Mouse (Mus musculus) neural tube, embryonic 12.5 days (tissue): ENCODE data around the gene Gm49601. TPM values are rescaled to one million over a fixed set of nuclear protein-coding genes. Genes with fewer than 3 reads are reported as not detected.

Experiments used
- ATAC-seq: fragments of 200-750 bp; cut with Nextera tagmentation; 2 replicates; pipeline ENCODE4 v1.8.0; 2017; ENCODE audit warnings: low read depth, mild to moderate bottlenecking, moderate TSS enrichment, moderate library complexity; ENCODE audit not compliant: low FRiP score
- H3K27ac ChIP-seq: fragments of 300-500 bp; sonication (generic); 2 replicates; pipeline ENCODE4 v1.5.1; 2016
- H3K27me3 ChIP-seq: fragments of 300-500 bp; sonication (generic); replicated peaks from 2 replicates; pipeline ENCODE4 v1.6.1; 2016; ENCODE audit warnings: mild to moderate bottlenecking
- H3K36me3 ChIP-seq: fragments of 300-500 bp; sonication (generic); 2 replicates; pipeline ENCODE4 v1.6.1; 2016; ENCODE audit warnings: mild to moderate bottlenecking
- H3K4me1 ChIP-seq: fragments of 300-500 bp; sonication (generic); 2 replicates; pipeline ENCODE4 v1.6.1; 2016
- H3K4me2 ChIP-seq: fragments of 300-500 bp; sonication (generic); replicated peaks from 2 replicates; pipeline ENCODE4 v1.6.1; 2016; ENCODE audit warnings: mild to moderate bottlenecking
- H3K4me3 ChIP-seq: fragments of 300-500 bp; sonication (generic); 2 replicates; pipeline ENCODE4 v1.5.1; 2016
- H3K9ac ChIP-seq: fragments of 300-500 bp; sonication (generic); 2 replicates; pipeline ENCODE4 v1.6.1; 2016; ENCODE audit warnings: mild to moderate bottlenecking
- H3K9me3 ChIP-seq: fragments of 300-500 bp; sonication (generic); 2 replicates; pipeline ENCODE4 v1.6.1; 2016; ENCODE audit warnings: mild to moderate bottlenecking
- WGBS: fragments of 180-500 bp; shearing (Covaris S2); methylation state at CpG from one replicate; pipeline ENCODE4 v1.1.7; 2016; 5-methylcytosine and 5-hydroxymethylcytosine counted together
- polyA plus RNA-seq: library from polyadenylated mRNA; unstranded; fragments of >200 nt; fragmentation: Nextera tagmentation; extraction: Ambion mirVana; gene quantifications from 2 replicates; pipeline ENCODE4 v1.2.1, GENCODE M21; 2016

Gm49601 gene
- polyA plus RNA-seq: 11.8 and 12.1 TPM in 2 replicates

DNA sequence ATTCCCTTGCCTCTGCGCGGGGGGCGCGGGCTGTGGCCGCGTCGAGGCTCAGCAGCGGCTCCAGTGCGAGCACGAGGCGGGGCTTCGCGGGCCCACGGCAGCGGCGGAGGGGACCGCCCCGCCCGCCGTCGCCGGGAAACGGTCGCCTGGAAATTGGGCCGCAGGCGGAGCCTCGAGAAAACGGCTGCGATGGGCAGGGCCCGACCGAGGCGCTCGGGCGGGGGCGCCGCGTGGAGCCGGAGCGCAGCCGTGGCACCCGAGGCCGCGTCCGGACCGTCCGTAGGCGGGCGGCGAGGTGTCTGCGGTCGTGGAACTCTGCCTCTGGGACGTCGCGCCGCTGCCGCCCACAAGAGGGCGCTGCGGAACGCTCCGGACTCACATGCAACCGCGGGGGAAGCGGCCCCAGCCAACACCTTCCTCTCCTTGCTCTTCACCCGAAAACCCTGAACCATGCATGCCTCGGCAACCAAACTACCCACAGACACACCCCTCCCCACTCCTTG lies at the start of gene Gm49601:
Gene Gm49601, minus strand, starts transcription at position 52 of the 503 bp plus-strand sequence.
- Histone ChIP-seq H3K4me3 (peak within 1 kb of the TSS; percentile 47), H3K9ac (peak within 1 kb of the TSS; percentile 67), H3K27me3 (peaks cover 61% of the 10 kb centered on the region), H3K27ac (no peak within 1 kb of the TSS), H3K9me3 (no peaks in the 10 kb centered on the region), H3K4me2 (peak within 1 kb of the TSS; percentile 93), H3K36me3 (peaks cover 34% of the 10 kb centered on the region), H3K4me1 (peaks cover 41% of the 10 kb centered on the region)
- peak; percentile 11; the same call in 1 of the 2 replicates for ATAC-seq
- WGBS: under 1% methylated on average over 63 of the region's 65 CpGs

DNA sequence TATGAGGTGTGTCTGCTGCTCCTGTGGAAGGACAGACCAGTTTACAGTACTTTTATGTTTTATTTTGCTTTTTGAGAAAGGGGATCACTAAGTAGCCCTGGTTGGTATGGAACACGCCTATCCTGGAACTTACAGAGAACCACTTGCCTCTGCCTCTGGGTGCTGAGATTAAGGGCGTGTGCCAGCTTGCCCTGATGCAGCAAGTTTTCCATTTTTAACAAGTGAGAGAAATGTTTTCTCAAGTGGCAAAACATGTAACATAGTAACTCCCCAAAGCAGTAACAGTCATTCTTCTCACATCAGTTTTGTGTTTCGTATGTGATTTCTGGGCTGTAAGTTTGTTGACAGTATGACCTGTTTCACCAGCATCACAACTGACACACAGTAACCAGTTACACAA lies 46.8 kb upstream of the Gm49601 start:
- H3K27me3 ChIP-seq: no peaks in the 10 kb centered on the region
- H3K36me3 ChIP-seq: no peaks in the 10 kb centered on the region
- H3K9me3 ChIP-seq: no peaks in the 10 kb centered on the region
- H3K9ac ChIP-seq: no peak overlapping the region
- H3K27ac ChIP-seq: no peak overlapping the region
- no peak for ATAC-seq
- 83% methylated on average over 3 of the region's 3 CpGs for WGBS
- no peak overlapping the region for H3K4me2 ChIP-seq
- H3K4me3 ChIP-seq: no peak overlapping the region
- no peaks in the 10 kb centered on the region for H3K4me1 ChIP-seq

DNA sequence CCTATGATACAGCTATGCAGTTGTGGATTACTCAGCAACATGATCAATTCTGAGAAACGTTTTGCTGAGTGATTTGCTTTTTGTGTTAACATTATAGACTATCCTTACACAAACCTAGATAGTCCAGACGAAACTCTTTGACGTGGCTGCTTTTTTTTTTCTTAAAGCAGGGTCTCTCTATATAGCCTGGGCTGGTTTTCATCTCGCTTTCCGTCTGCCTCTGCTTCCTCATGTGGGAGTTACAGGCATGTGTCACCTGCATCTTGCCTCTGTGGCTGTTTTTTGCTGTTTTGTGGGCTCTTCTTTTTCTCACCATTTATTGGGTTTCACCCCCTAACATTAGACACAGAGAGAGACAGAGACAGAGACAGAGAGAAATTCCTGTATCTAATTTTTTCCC lies 45.8 kb upstream of the Gm49601 start:
- Histone ChIP-seq H3K4me1 (no peaks in the 10 kb centered on the region), H3K27ac (no peak overlapping the region), H3K9ac (no peak overlapping the region), H3K4me2 (no peak overlapping the region), H3K4me3 (no peak overlapping the region), H3K9me3 (no peaks in the 10 kb centered on the region), H3K27me3 (no peaks in the 10 kb centered on the region), H3K36me3 (no peaks in the 10 kb centered on the region)
- 76% methylated on average over 5 of the region's 5 CpGs for WGBS
- ATAC-seq: no peak

DNA sequence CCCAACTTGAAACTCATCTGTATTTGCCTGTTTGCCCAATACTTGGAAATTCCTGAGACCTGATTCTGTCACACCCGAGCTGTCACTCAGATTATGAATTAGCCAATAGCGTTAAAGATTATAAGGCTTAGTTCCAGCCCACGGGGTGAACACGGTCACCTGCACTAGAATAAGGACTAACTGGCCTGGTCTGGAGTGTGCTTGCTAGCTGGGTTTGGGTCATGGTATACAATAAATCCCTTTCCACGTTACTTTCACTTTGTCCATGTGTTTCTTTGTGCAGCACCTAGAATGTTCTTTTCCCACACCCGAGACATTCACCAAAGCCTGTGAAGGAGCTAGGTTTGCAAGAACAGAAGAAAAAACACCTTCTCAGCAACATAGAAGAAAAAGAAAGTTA lies 43.7 kb upstream of the Gm49601 start:
- no peak for ATAC-seq
- H3K4me1 ChIP-seq: no peaks in the 10 kb centered on the region
- H3K36me3 ChIP-seq: no peaks in the 10 kb centered on the region
- no peak overlapping the region for H3K4me3 ChIP-seq
- H3K27ac ChIP-seq: no peak overlapping the region
- H3K9me3 ChIP-seq: no peaks in the 10 kb centered on the region
- H3K9ac ChIP-seq: no peak overlapping the region
- WGBS: 76% methylated on average over 6 of the region's 6 CpGs
- H3K4me2 ChIP-seq: no peak overlapping the region
- H3K27me3 ChIP-seq: no peaks in the 10 kb centered on the region

DNA sequence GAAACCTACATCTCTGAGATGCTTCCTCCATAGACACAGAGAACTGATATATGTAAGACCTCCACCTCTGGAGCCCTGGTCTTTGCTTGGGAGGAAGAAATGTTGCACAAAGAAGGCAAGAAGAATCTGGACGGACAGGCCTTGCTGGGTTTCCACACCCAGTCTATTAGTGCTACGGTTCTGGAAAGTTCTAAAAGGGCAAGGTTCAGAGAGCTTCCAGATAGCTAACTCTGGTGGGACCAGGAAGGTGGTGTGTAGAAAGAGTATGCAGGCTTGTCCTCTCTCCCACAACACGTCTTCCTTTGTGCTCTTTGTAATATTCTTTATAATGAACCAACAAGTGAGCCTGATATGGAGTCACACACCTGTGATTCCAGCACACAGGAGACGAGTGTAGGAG lies 32.4 kb upstream of the Gm49601 start:
- no peak overlapping the region for H3K4me2 ChIP-seq
- H3K9ac ChIP-seq: no peak overlapping the region
- H3K9me3 ChIP-seq: no peaks in the 10 kb centered on the region
- no peak overlapping the region for H3K4me3 ChIP-seq
- no peak for ATAC-seq
- no peaks in the 10 kb centered on the region for H3K36me3 ChIP-seq
- no peak overlapping the region for H3K27ac ChIP-seq
- 83% methylated on average over 4 of the region's 4 CpGs for WGBS
- H3K27me3 ChIP-seq: no peaks in the 10 kb centered on the region
- H3K4me1 ChIP-seq: 0 out of 2 replicates have a peak, but pooled peaks cover 5% of the 10 kb centered on the region

DNA sequence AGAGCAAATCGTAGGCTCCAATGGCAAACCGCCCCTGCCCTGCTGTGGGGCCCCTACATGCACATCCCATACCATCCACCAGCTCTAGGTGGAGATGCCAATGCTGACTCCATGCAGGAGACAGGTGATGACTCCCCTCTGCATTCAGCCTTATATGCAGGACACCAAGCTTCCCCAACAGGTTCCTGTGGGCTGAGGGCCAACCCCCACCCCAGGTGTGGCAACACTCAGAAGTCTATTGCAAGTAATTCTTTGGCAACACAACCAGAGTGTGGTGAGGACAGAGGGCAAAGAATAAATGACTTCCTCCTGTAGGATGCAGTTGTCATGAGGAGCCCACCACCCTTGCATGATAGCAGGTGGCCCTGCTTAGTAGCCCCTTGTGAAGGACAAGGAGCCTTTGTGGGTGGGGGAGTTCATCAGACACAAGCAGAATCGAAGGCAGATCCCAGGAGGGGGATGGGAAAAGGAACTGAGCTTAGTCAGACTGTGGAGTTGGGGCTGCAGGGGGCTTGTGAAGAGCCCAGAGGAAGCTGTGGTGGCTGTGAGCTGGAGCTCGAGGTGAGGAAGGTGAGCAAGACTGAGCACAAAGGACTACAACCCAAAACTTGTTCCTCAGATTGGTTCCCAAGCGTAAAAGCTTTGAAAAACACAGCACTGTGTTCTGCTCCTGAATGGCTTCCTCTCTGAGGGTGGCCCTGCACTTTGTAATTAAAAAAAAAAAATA lies 29.3 kb upstream of the Gm49601 start:
- no peak for ATAC-seq
- Histone ChIP-seq H3K9me3 (no peaks in the 10 kb centered on the region), H3K36me3 (no peaks in the 10 kb centered on the region), H3K27ac (no peak overlapping the region), H3K27me3 (no peaks in the 10 kb centered on the region), H3K4me3 (no peak overlapping the region), H3K4me2 (no peak overlapping the region), H3K4me1 (0 out of 2 replicates have a peak, but pooled peaks cover 5% of the 10 kb centered on the region), H3K9ac (no peak overlapping the region)
- WGBS: 61% methylated on average over 5 of the region's 5 CpGs

DNA sequence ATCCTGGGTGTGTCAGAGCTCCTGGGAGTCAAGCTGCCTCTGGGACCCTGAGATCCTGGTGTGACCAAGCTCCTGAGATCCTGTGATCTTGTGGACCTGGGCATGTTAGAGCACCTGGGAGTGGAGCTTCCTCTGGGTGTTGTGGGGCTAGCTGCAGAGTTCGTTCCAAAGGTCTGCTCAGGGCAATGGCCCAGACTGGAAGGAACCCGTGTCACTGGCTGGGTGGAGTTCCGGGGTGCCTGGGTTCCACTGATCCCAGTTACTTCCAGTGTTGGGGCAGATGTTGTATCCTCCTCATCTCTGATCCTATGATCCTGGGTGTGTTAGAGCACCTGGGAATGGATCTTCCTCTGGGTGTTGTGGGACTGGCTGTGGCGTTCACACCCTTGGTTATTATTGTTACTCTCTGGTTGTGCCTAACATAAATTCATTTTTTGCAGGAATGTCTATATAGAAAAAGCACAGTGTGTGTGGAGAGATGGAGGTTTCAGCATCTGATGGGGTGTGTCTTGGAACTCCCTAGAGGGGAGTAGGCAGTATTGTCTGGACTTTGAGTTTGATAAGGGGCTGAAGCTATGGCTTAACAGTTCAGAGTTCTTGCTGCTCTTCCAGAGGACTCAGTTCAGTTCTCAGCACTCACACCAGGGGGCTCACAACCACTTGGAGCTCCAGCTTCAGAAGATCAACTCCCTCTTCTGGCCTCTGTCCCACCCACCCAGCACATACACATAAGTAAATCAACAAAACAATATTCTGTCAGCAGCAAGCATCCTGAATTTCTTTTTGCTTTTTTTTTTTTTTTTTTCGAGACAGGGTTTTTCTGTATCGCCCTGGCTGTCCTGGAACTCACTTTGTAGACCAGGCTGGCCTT lies 27.3 kb upstream of the Gm49601 start:
- no peak overlapping the region for H3K4me2 ChIP-seq
- no peak overlapping the region for H3K27ac ChIP-seq
- H3K36me3 ChIP-seq: no peaks in the 10 kb centered on the region
- 0 out of 2 replicates have a peak, but pooled peaks cover 5% of the 10 kb centered on the region for H3K4me1 ChIP-seq
- no peaks in the 10 kb centered on the region for H3K27me3 ChIP-seq
- H3K9me3 ChIP-seq: no peaks in the 10 kb centered on the region
- H3K9ac ChIP-seq: no peak overlapping the region
- WGBS: 89% methylated on average over 6 of the region's 6 CpGs
- H3K4me3 ChIP-seq: no peak overlapping the region
- ATAC-seq: no peak

DNA sequence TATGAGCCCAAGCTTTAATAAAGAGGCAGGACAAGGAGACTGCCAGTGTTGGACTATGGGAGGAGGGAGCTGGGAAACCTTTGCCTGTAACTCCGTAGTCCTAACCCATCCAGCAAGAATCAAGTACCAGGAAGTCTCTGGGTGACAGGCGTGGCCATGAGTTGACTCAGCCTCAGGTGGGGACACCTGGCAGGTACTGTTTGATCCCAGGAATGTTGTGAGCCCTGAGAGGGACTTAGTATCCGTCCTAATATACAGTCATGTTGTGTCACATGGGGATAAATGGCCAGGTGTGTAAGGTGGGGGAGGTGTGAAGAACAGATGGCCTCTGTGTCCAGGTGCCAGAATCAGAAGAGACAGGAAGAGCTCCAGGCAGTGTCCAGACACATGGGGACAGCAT lies 22.9 kb upstream of the Gm49601 start:
- Histone ChIP-seq H3K4me2 (no peak overlapping the region), H3K9me3 (no peaks in the 10 kb centered on the region), H3K36me3 (no peaks in the 10 kb centered on the region), H3K27ac (no peak overlapping the region), H3K4me3 (no peak overlapping the region), H3K9ac (no peak overlapping the region), H3K27me3 (no peaks in the 10 kb centered on the region), H3K4me1 (no peaks in the 10 kb centered on the region)
- WGBS: 74% methylated on average over 3 of the region's 3 CpGs
- ATAC-seq: no peak

DNA sequence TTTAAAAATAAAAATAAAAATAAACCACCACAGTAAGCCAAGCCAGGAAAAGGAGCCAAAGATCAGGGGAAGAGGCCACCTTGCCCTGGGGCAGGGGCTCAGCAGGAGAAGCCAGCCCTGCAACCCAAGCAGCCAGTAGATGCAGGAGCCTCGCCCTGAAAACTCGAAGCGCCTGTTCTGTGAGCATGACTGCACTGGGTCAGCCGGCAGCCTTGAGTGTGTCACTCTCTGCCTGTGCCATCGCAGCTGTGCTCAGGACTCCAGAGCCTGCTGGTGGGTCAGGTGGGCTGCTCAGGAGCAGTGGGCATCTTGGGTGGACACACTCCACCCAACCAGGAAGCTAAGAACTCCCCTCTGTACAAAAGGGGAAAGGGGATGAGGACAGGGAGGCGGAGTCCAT lies 19.1 kb upstream of the Gm49601 start:
- H3K9ac ChIP-seq: no peak overlapping the region
- WGBS: 78% methylated on average over 6 of the region's 6 CpGs
- no peak overlapping the region for H3K4me2 ChIP-seq
- no peak for ATAC-seq
- no peaks in the 10 kb centered on the region for H3K27me3 ChIP-seq
- no peak overlapping the region for H3K27ac ChIP-seq
- H3K4me1 ChIP-seq: no peaks in the 10 kb centered on the region
- H3K9me3 ChIP-seq: no peaks in the 10 kb centered on the region
- H3K4me3 ChIP-seq: no peak overlapping the region
- H3K36me3 ChIP-seq: no peaks in the 10 kb centered on the region

DNA sequence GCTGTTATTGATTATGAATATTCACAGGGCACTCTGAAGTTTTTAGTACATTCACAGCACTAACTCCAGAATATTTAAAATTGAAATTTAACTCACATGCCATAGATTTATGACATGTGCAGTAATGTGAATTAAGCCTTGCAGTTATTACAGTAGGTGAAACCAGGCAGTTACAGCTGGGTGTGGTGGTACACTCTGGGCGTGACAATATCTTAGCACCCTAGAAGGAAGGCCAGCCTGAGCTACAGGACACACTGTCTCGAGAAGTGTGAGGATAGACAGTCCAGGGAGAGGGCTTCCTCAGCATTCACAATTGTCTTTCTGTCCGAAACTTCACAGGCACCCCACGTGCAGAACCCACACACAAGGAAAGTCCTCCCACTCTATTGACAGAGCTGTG lies 18.3 kb upstream of the Gm49601 start:
- H3K27me3 ChIP-seq: no peaks in the 10 kb centered on the region
- no peaks in the 10 kb centered on the region for H3K36me3 ChIP-seq
- no peaks in the 10 kb centered on the region for H3K9me3 ChIP-seq
- 84% methylated on average over 4 of the region's 4 CpGs for WGBS
- H3K4me3 ChIP-seq: no peak overlapping the region
- no peak overlapping the region for H3K27ac ChIP-seq
- ATAC-seq: no peak
- H3K4me1 ChIP-seq: no peaks in the 10 kb centered on the region
- H3K9ac ChIP-seq: no peak overlapping the region
- H3K4me2 ChIP-seq: no peak overlapping the region

DNA sequence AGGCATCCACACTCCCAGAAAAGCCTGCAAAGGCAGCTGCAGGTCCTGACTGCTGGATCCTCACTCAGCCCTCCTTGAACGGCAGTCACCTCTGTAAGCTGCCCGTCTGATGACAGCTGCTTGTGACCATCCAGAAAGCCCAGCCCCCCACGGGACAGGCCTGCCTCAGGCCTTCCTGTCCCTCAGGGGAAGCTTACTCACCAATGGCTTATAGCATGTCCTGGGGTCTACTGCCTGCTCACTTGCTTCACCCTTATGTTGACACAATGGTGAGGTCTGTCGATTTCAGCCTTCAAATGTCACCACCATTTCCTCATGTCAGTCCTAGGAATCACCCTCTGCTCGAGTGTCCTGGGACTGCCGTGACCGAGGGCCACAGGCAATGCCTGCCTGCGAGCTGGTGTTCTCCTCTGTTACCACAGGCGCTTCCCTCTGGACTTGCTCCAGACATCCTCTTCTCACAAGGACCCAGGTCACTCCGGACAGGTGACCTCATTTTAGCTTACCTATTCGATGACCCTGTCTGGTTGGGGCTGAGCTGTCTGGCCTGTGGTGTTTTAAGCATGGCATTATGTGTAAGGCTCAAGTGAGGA lies 17.3 kb upstream of the Gm49601 start:
- Histone ChIP-seq H3K9me3 (no peaks in the 10 kb centered on the region), H3K9ac (no peak overlapping the region), H3K27ac (no peak overlapping the region), H3K4me3 (no peak overlapping the region), H3K36me3 (no peaks in the 10 kb centered on the region), H3K27me3 (no peaks in the 10 kb centered on the region), H3K4me2 (no peak overlapping the region), H3K4me1 (no peaks in the 10 kb centered on the region)
- no peak for ATAC-seq
- 81% methylated on average over 11 of the region's 11 CpGs for WGBS

DNA sequence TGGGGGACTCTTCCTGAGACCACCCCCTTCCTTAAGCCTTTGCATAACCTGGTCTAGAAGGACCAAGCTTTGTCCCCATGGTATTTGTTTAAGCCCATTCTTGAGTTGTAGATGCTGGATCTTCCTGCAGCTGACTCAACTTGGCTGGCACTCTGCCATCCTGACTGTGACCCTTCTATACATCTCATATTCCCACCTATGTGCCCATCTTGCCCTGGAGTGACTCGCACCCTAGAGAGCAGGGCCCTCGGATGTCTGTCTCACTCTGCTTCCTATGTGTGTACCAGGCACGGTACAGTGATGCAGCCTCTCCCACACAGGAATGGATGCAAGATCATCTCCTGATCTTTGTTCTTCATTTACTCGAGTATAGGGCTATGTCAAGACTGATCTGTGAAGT lies 16.7 kb upstream of the Gm49601 start:
- Histone ChIP-seq H3K4me1 (no peaks in the 10 kb centered on the region), H3K27me3 (no peaks in the 10 kb centered on the region), H3K4me3 (no peak overlapping the region), H3K27ac (no peak overlapping the region), H3K36me3 (no peaks in the 10 kb centered on the region), H3K9ac (no peak overlapping the region), H3K9me3 (no peaks in the 10 kb centered on the region), H3K4me2 (no peak overlapping the region)
- 88% methylated on average over 4 of the region's 4 CpGs for WGBS
- no peak for ATAC-seq
